Mouse (Mus musculus): Measurements from ENCODE around the gene Polk. TPM values are rescaled to one million over a fixed set of nuclear protein-coding genes. Genes with fewer than 3 reads are reported as not detected.

Gene Polk
- polyA plus RNA-seq (2014; fragmentation: Illumina TruSeq; extraction: RNeasy Lipid Tissue Mini Kit (QIAGEN cat#74804)), result 25.5 TPM

GRCm38 (mm10) chr13:96542081-96542889 is at the start of gene Polk, which contains the start of gene Col4a3bp:
TSS of gene Polk (minus strand) at chr13:96542579.
TSS of gene Col4a3bp (plus strand) at chr13:96542618.

GRCm38 (mm10) chr13:96490433-96490832 is 51.9 kb downstream of the Polk start, which contains the start of gene Gm17622:
TSS of gene Gm17622 (plus strand) at chr13:96490733.

GRCm38 (mm10) chr13:96470957-96471356 is 71.4 kb downstream of the Polk start, which contains the start of gene Ankdd1b:
TSS of gene Ankdd1b (minus strand) at chr13:96471198.

Other genes starting within 250 kb of the Polk start
- gene Poc5, start 154.3 kb downstream of the Polk start, polyA plus RNA-seq (2014; fragmentation: Illumina TruSeq; extraction: RNeasy Lipid Tissue Mini Kit (QIAGEN cat#74804)), result 15.1 TPM
- gene Ankdd1b, start 71.4 kb downstream of the Polk start, polyA plus RNA-seq (2014; fragmentation: Illumina TruSeq; extraction: RNeasy Lipid Tissue Mini Kit (QIAGEN cat#74804)), result 0.57 TPM
- gene Gm17622, start 51.8 kb downstream of the Polk start, polyA plus RNA-seq (2014; fragmentation: Illumina TruSeq; extraction: RNeasy Lipid Tissue Mini Kit (QIAGEN cat#74804)), result not detected
- gene Col4a3bp, start within 50 bp of the Polk start, polyA plus RNA-seq (2014; fragmentation: Illumina TruSeq; extraction: RNeasy Lipid Tissue Mini Kit (QIAGEN cat#74804)), result 127 TPM
- gene Hmgcr, start 128.4 kb upstream of the Polk start, polyA plus RNA-seq (2014; fragmentation: Illumina TruSeq; extraction: RNeasy Lipid Tissue Mini Kit (QIAGEN cat#74804)), result 32.7 TPM
- gene Ankrd31, start 205.7 kb upstream of the Polk start, polyA plus RNA-seq (2014; fragmentation: Illumina TruSeq; extraction: RNeasy Lipid Tissue Mini Kit (QIAGEN cat#74804)), result 0.31 TPM

Measured in ovary, adult 10 weeks (tissue).